Mouse (Mus musculus): Measurements from ENCODE around the gene Lcor.

DNA sequence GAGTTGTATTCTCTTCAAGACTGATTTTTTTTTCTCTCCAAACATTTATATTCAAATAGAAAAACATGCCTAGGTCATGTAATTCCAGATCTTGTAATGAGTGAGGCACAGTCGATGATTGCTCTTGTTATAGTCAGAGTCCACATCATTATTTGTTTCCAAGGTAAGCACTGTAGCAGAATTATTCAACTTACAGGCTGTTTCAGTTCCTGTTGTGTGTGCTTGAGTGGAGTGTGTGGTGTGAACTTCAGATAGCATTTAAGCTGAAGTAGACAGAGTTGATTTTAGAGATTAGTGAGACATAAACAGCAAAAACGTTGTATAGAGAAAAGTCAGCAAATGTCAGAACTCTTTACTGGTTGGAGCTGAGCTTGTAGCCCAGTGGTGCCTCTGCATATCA is 86.4 kb downstream of the Lcor start:
- TF ChIP-seq CTCF (IDR thresholded peaks at IDR 0.05; ENCODE audit: insufficient read depth, low read depth, low read length) (no peak), POLR2A (IDR thresholded peaks at IDR 0.05; ENCODE audit: insufficient read depth, low read depth, low read length) (no peak)

All from olfactory bulb, adult 2 months (tissue).